Mouse (Mus musculus): ENCODE data around the gene Mocs2.

The Mocs2 gene

GRCm38 (mm10) chr13:114853152-114853551 lies 35.1 kb downstream of the Mocs2 start:
- DNase-seq (ENCODE audit: low spot score in 2 of 2): no peak

- no peak for DNase-seq (ENCODE audit: low spot score in 2 of 2)
Observed at GRCm38 (mm10) chr13:114854023-114854422, 36.0 kb downstream of the Mocs2 start.

GRCm38 (mm10) chr13:114854428-114854827 lies 36.4 kb downstream of the Mocs2 start:
- DNase-seq (ENCODE audit: low spot score in 2 of 2): no peak

GRCm38 (mm10) chr13:114855573-114856268 lies 37.7 kb downstream of the Mocs2 start:
- no peak for DNase-seq (ENCODE audit: low spot score in 2 of 2)

GRCm38 (mm10) chr13:114856269-114856627 lies 38.2 kb downstream of the Mocs2 start:
- DNase-seq (ENCODE audit: low spot score in 2 of 2): no peak

GRCm38 (mm10) chr13:114857525-114857924 lies 39.5 kb downstream of the Mocs2 start:
- no peak for DNase-seq (ENCODE audit: low spot score in 2 of 2)

GRCm38 (mm10) chr13:114874738-114875137 lies 56.7 kb downstream of the Mocs2 start:
- no peak for DNase-seq (ENCODE audit: low spot score in 2 of 2)

GRCm38 (mm10) chr13:114876005-114876520 lies 58.0 kb downstream of the Mocs2 start:
- DNase-seq (ENCODE audit: low spot score in 2 of 2): no peak

GRCm38 (mm10) chr13:114878667-114879066 lies 60.6 kb downstream of the Mocs2 start:
- no peak for DNase-seq (ENCODE audit: low spot score in 2 of 2)

Measured in urinary bladder, postnatal 4 days (tissue).